Mouse (Mus musculus) ES-Bruce4 (cell line): ENCODE results near the gene Tex45.

Experiments
- CTCF ChIP-seq: IDR thresholded peaks from one replicate; pipeline ENCODE4 v1.8.1; 2011; ENCODE audit warnings: low read depth, low read length
- EP300 ChIP-seq: IDR thresholded peaks from 2 replicates; pipeline ENCODE4 v1.6.1; 2011; ENCODE audit warnings: low read depth, low read length; ENCODE audit not compliant: insufficient read depth
- POLR2A ChIP-seq: IDR thresholded peaks from one replicate; pipeline ENCODE4 v1.8.1; 2011; ENCODE audit warnings: low read length; ENCODE audit not compliant: insufficient read depth

- peak; percentile 97 for TF ChIP-seq CTCF
- TF ChIP-seq POLR2A, result no peak
- no peak for TF ChIP-seq EP300
Observed at GRCm38 (mm10) chr8:3450670-3451069, 20.0 kb upstream of the Tex45 start.
